Mouse (Mus musculus): ENCODE measurements around the gene Irs3.
"Not testable (repeated sequence)": the region's sequence is repeated elsewhere in the genome, so short reads cannot be mapped to it uniquely, and the experiment has no call there.

Irs3 gene

GRCm38 (mm10) chr5:137614921-137615320 lies 30.6 kb downstream of the Irs3 start:
- DNase-seq: not testable (repeated sequence)

DNA sequence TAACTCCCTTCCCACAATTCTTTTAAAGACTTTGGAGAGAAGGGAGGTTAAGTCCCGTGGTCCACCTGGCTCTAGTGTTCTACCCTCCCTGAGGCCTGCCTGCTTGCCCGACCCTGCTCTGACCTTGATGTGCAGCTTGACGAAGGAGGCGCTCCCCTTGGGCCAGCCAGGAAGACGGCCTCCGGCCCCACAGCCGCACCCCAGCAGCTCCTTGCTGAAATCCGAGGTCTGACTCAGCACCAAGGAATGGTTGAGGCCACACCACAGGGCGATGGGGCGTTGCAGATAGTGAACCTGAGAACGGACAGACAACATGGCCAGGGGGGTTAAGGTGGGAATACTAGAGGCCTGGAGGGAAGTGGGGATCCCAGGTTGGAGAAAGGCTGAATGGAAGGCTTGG lies 32.0 kb downstream of the Irs3 start, which contains the start of gene Pcolce:
TSS of gene Pcolce (minus strand) at position 235 of the 400 bp plus-strand sequence.
- no peak for DNase-seq

GRCm38 (mm10) chr5:137613076-137613475 lies 32.4 kb downstream of the Irs3 start:
- DNase-seq: no peak

GRCm38 (mm10) chr5:137611245-137611602 lies 34.3 kb downstream of the Irs3 start:
- no peak for DNase-seq

DNA sequence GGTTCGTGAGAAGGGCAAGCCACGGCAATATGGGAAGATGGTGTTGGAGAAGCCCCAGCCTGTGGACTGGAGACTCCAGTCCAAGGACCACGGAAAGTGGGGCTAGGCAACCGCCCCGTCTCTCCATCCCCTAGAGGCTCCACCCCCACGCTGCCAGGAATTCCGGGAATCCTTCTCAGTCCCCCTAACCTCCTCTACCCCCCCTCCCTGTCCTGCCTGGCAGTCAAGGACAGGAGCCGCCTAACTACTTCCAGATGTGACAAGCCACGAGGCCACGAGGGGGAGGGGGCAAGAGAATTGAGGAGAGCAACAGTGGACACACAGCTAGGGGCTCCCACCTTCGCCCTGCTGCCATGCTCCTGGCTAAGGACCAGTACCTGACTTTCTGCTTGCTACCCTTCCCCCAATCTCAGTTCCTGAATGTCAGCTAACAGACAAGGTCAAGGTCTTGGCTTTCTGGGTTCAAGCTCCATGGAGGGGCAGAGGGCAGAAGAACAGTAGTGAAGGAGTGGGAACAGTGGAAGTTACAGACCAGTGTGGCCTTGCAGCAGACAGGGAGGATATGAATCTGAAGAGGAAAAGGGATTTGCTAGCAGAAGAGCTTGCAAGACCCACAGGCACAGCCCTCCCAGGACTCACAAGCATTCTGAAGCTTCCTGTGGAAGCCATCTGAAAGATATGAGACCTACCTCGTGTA lies 34.8 kb downstream of the Irs3 start:
- no peak for DNase-seq

DNA sequence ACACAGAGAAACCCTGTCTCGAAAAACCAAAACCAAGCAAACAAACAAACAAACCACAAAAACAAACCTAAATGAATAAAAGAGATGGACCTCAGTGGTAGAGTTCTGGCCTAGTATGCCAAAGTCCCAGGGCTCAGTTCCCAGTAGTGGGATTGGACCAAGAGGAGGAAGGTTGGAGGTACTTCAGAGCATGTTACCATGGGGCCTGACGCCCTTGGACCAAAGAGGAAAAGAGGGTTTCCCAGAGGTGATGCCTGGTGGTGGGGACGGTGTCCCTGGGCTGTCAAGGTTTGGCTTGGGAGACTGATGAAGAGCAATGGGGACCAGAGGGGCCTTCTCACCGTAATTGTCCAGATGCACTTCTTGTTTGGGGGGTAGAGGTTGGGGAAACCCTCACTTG lies 35.5 kb downstream of the Irs3 start:
- no peak for DNase-seq

DNA sequence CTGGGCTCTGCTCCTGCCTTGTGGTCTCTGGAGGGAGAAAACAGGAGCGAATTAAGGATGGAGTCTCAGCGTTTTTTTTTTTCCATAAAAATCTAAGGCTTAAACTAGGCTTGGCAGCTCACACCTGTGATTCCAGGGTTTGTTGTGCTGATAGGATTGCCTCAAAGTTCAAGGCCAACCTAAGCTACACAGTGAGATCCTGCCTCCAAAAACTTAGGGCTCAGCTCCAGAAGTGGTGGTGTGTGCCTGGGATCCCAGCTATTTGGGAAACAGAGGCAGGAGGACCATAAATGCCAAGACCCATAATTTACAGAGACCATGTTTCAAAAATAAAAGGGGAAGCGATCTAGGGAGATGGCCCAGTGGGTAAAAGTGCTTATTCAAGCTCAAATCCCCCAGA lies 36.2 kb downstream of the Irs3 start:
- no peak for DNase-seq

DNA sequence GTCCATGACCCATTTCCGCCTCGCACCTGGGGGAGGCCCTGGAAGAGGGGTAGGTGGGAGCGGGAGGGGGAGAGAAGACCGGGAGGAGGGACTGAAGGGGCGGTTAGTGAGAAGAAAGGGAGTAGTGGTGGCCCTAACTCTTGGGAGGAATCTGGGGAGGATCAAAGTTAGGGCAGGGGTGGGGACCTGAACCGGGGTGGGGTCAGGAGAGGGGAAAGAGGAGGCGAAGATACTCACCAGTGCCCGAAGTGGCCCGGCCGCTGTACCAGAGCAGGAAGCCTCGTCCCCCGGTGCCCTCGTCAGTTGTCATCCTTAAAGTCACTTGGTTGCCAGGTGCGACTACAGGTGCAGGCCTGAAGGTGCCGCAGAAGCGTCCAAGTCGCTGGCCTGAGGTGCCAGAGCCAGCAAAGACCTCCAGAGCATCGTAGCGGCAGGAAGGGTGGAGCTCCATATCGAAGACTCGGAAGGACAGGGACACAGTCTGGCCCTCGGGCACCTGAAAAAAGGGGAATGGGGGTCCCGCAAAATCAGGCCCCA lies 36.8 kb downstream of the Irs3 start:
- no peak for DNase-seq

DNA sequence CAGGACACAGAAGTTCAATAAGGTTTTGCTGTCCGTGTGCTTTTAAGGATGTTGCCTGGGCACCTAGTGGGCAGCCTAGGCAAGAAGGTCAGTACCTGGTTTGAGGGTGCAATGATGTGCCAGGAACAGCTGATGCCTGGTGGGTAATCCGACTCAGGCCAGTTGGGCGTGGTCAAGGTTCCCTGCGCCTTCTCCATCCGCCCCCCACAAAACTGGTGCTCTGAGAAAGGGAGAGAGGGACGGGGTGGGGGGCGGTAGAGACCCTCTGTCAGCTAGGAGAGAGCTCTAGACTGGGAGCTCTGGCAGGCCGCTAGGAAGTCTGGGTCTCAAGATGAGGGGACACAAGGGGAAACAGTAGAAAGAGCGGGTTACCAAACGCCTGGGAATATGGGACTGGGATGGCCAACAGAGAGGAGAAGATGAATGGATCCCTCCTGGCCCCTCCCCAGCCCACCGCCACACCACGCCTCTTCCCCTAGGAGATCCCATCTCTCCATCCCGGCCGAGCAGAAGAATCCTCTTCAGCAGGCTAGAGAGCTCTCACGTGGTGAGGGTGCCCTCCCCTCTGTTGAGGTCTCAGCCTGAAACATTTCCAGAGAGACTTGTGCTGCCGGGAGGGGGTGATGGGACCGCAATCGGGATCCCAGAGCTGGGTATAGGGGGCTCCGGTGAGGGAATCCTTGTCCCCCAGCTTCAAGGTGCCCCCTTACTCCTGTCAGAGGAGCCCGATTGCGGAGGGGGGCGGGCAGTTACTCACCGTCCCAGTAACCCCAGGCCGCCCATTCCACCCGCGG lies 37.5 kb downstream of the Irs3 start:
- DNase-seq: no peak

- no peak for DNase-seq
Observed at GRCm38 (mm10) chr5:137601365-137601729, 44.2 kb downstream of the Irs3 start.

- peak; percentile 97 for DNase-seq
Observed at GRCm38 (mm10) chr5:137600619-137601364, 44.7 kb downstream of the Irs3 start, which contains the start of gene Mospd3. Mospd3 (minus strand) TSS chr5:137601058.

DNA sequence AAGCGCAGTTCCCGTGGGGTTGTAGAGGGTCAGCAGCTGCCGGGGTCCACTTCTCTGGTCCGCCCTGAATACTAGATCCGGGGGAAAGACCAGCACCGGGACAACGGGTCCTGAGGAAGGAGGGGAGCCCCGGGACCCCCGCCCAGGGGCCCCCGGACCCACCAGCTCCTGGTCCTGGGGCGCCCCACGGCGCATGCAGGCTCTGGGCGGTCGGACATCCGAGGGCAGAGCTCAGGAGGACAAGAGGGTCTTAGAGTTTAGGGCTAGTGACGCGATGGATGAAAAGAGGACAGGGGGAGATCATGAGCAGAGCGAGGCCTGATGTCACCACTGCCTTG lies 45.3 kb downstream of the Irs3 start:
- no peak for DNase-seq

- DNase-seq: no peak
Observed at GRCm38 (mm10) chr5:137599600-137599999, 45.9 kb downstream of the Irs3 start.

- no peak for DNase-seq
Observed at GRCm38 (mm10) chr5:137598100-137598826, 47.3 kb downstream of the Irs3 start.

GRCm38 (mm10) chr5:137597625-137598024 lies 47.9 kb downstream of the Irs3 start:
- no peak for DNase-seq

DNA sequence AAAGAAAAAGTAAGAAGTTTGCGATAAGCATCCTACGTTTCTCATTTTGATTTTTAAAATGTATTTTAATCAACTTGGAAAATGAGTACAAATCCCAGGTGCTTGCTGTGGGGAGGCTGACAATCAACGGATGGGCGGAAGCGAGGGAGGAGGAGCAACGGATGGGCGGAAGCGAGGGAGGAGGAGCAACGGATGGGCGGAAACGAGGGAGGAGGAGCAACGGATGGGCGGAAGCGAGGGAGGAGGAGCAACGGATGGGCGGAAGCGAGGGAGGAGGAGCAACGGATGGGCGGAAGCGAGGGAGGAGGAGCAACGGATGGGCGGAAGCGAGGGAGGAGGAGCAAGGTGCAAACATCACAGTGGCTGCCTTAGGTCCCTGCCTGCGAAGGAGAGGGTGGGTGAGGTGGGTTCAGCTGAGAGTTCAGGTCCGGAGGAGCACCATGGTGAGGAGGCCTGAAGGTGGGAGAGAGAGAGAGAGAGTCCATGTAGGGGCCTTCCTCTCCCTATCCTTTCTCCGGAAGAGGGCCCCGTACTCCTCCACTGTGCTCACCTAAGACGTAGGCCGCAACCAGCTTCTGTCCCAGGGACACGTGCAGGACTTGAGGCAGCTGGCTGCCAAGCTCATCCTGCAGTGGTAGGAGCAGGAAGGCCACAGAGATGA lies 48.8 kb downstream of the Irs3 start:
- no peak for DNase-seq

- no peak for DNase-seq
Observed at GRCm38 (mm10) chr5:137595921-137596320, 49.6 kb downstream of the Irs3 start.

All from layer of hippocampus, adult 9-11 months (tissue).